Mouse (Mus musculus): ENCODE results near the gene Rnf31. TPM values are rescaled to one million over a fixed set of nuclear protein-coding genes. Genes with fewer than 3 reads are reported as not detected.

Rnf31 gene
- total RNA-seq, 2 experiments from 2014 or later, result 25.4 to 29.9 TPM

DNA sequence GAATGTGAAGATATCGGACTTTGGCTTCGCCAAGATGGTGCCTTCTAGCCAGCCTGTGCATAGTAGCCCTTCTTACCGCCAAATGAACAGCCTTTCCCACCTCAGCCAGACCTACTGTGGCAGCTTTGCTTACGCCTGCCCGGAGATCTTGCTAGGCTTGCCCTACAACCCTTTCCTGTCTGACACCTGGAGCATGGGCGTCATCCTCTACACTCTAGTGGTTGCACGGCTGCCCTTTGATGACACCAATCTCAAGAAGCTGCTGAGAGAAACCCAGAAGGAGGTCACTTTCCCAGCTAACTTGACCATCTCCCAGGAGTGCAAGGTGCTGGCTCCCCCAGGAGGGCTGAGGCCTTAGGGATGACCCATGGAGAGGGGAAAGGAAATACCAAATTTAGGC is 60.0 kb downstream of the Rnf31 start:
- no peak for DNase-seq

Other genes starting within 250 kb of the Rnf31 start
- 100 to 1,000 TPM; 127 to 134 TPM for gene Dhrs4, start 113.0 kb upstream of the Rnf31 start, total RNA-seq (2021)
- 1 to 10 TPM; 2.5 to 3.4 TPM for gene Carmil3, start 101.1 kb upstream of the Rnf31 start, total RNA-seq (2021)
- not detected for gene Cpne6, start 81.3 kb upstream of the Rnf31 start, total RNA-seq (2021)
- gene Nrl, start 66.7 kb upstream of the Rnf31 start, total RNA-seq (2021), result not detected
- gene Pck2, start 51.4 kb upstream of the Rnf31 start, total RNA-seq (2021), result 1 to 10 TPM; 8.3 to 9.4 TPM
- 100 to 1,000 TPM; 147 to 152 TPM for gene Dcaf11, start 31.7 kb upstream of the Rnf31 start, total RNA-seq (2021)
- not detected for gene A730061H03Rik, start 31.3 kb upstream of the Rnf31 start, total RNA-seq (2021)
- 100 to 1,000 TPM; 172 to 176 TPM for gene Fitm1, start 16.1 kb upstream of the Rnf31 start, total RNA-seq (2021)
- 100 to 1,000 TPM; 276 to 319 TPM for gene Psme1, start 13.6 kb upstream of the Rnf31 start, total RNA-seq (2021)
- 10 to 100 TPM; 66.8 to 70.0 TPM for gene Emc9, start 6.4 kb upstream of the Rnf31 start, total RNA-seq (2021)
- gene Psme2, start 595 bp upstream of the Rnf31 start, total RNA-seq (2021), result 100 to 1,000 TPM; 142 to 145 TPM
- 10 to 100 TPM in 1 of 2 experiments, 1 to 10 TPM in 1; 8.9 to 11.0 TPM for gene Irf9, start 11.9 kb downstream of the Rnf31 start, total RNA-seq (2021)
- gene Rec8, start 26.3 kb downstream of the Rnf31 start, total RNA-seq (2021), result under 1 TPM; 0.22 to 0.62 TPM
- 10 to 100 TPM; 51.3 to 64.8 TPM for gene Ipo4, start 44.2 kb downstream of the Rnf31 start, total RNA-seq (2021)
- 1 to 10 TPM; 1.4 to 2.3 TPM for gene Gm49378, start 46.2 kb downstream of the Rnf31 start, total RNA-seq (2021)
- gene Tm9sf1, start 52.1 kb downstream of the Rnf31 start, total RNA-seq (2021), result 10 to 100 TPM; 39.7 to 42.3 TPM
- gene Tssk4, start 58.5 kb downstream of the Rnf31 start, total RNA-seq (2021), result under 1 TPM; 0.42 to 0.54 TPM
- 10 to 100 TPM; 47.1 to 58.8 TPM for gene Mdp1, start 68.8 kb downstream of the Rnf31 start, total RNA-seq (2021)
- gene Gmpr2, start 80.2 kb downstream of the Rnf31 start, total RNA-seq (2021), result 10 to 100 TPM in 1 of 2 experiments, 1 to 10 TPM in 1; 8.7 to 10.8 TPM
- gene Nedd8, start 80.4 kb downstream of the Rnf31 start, total RNA-seq (2021), result 100 to 1,000 TPM; 250 to 257 TPM
- 10 to 100 TPM; 10.1 to 12.1 TPM for gene Tinf2, start 90.1 kb downstream of the Rnf31 start, total RNA-seq (2021)
- under 1 TPM; 0.25 to 0.44 TPM for gene Tgm1, start 122.2 kb downstream of the Rnf31 start, total RNA-seq (2021)
- gene Rabggta, start 130.6 kb downstream of the Rnf31 start, total RNA-seq (2021), result 10 to 100 TPM; 14.8 to 15.8 TPM
- 10 to 100 TPM; 39.8 to 42.6 TPM for gene Dhrs1, start 154.0 kb downstream of the Rnf31 start, total RNA-seq (2021)
- gene Nop9, start 154.0 kb downstream of the Rnf31 start, total RNA-seq (2021), result 10 to 100 TPM in 1 of 2 experiments, 1 to 10 TPM in 1; 7.7 to 11.9 TPM
- gene Cideb, start 166.8 kb downstream of the Rnf31 start, total RNA-seq (2021), result 1 to 10 TPM; 2.0 TPM
- gene Ltb4r2, start 169.7 kb downstream of the Rnf31 start, total RNA-seq (2021), result under 1 TPM; 0.21 to 0.25 TPM
- gene Ltb4r1, start 174.3 kb downstream of the Rnf31 start, total RNA-seq (2021), result under 1 TPM; 0.25 to 0.41 TPM
- gene Adcy4, start 192.4 kb downstream of the Rnf31 start, total RNA-seq (2021), result 10 to 100 TPM; 15.7 to 17.3 TPM
- 1 to 10 TPM; 1.6 to 2.9 TPM for gene Ripk3, start 197.2 kb downstream of the Rnf31 start, total RNA-seq (2021)
- 1 to 10 TPM; 2.5 to 4.0 TPM for gene Nfatc4, start 231.4 kb downstream of the Rnf31 start, total RNA-seq (2021)

Data from heart, adult 18-20 months (tissue).